ENCODE assay signal across 14 mouse cellular contexts in genomic region chr19:23653154-23653553, GRCm38 (mm10). TPM values are rescaled to one million over a fixed set of nuclear protein-coding genes. Genes with fewer than 3 reads are reported as not detected.
DNase-seq lines count a peak whose midpoint lies in the region; ATAC-seq and TF ChIP-seq lines count a peak whose summit lies in the region.
"Had no signal": no experiment of that assay in that cellular context is flagged by ENCODE, and none has a peak within 500 bp of the region (broad histone marks: within the 10 kb centered on the region; RNA-seq: fewer than 3 reads in every experiment).

No protein-coding gene starts in this region.

- H3K27ac ChIP-seq in forebrain, embryonic 16.5 days (ENCODE audit: low read length), result no peak overlapping the region
- H3K27ac ChIP-seq in forebrain, embryonic 11.5 days (ENCODE audit: low read depth, low read length), result no peak overlapping the region
- H3K27ac ChIP-seq in kidney, postnatal 0 days, result no peak overlapping the region
- no peak overlapping the region for H3K27ac ChIP-seq in testis, adult 2 months (ENCODE audit: control insufficient read depth, insufficient read depth, low read depth, low read length)
- H3K27ac ChIP-seq in neural tube, embryonic 15.5 days (replicated peaks), result no peak overlapping the region
- H3K27ac ChIP-seq: heart, embryonic 15.5 days; hindbrain, embryonic 15.5 days had no signal

- H3K4me2 ChIP-seq in forebrain, embryonic 16.5 days (ENCODE audit: low read length), result no peak overlapping the region
- no peak overlapping the region for H3K4me2 ChIP-seq in forebrain, embryonic 11.5 days (ENCODE audit: low read depth, low read length, severe bottlenecking)
- H3K4me2 ChIP-seq in kidney, postnatal 0 days (ENCODE audit: low read length), result peak overlapping the region; percentile 41; the same call in 1 of the 2 replicates
- peak overlapping the region; percentile 56; the same call in 1 of the 2 replicates for H3K4me2 ChIP-seq in neural tube, embryonic 15.5 days

- no peaks in the 10 kb centered on the region for H3K36me3 ChIP-seq in forebrain, embryonic 16.5 days (ENCODE audit: control insufficient read depth, insufficient read depth)
- H3K36me3 ChIP-seq in forebrain, embryonic 11.5 days (ENCODE audit: control insufficient read depth, insufficient read depth, low read length), result no peaks in the 10 kb centered on the region
- H3K36me3 ChIP-seq in kidney, postnatal 0 days (ENCODE audit: insufficient read depth, low read length), result no peaks in the 10 kb centered on the region
- no peaks in the 10 kb centered on the region for H3K36me3 ChIP-seq in testis, adult 2 months (ENCODE audit: control insufficient read depth, insufficient read depth, low read length)
- H3K36me3 ChIP-seq in neural tube, embryonic 15.5 days, result no peaks in the 10 kb centered on the region
- H3K36me3 ChIP-seq: heart, embryonic 15.5 days; hindbrain, embryonic 15.5 days had no signal

- DNase-seq in forebrain, embryonic 11.5 days (ENCODE audit: low spot score), result no peak
- no peak for DNase-seq in kidney, postnatal 0 days (ENCODE audit: low spot score)
- no peak for DNase-seq in kidney, adult 11 months
- no peak for DNase-seq in testis, postnatal 10 days (ENCODE audit: low spot score)

- H3K9ac ChIP-seq in forebrain, embryonic 16.5 days (replicated peaks; ENCODE audit: low read depth, low read length), result no peak overlapping the region
- H3K9ac ChIP-seq in forebrain, embryonic 11.5 days (ENCODE audit: low read length), result no peak overlapping the region
- no peak overlapping the region for H3K9ac ChIP-seq in kidney, postnatal 0 days (ENCODE audit: low read depth, low read length)
- H3K9ac ChIP-seq in neural tube, embryonic 15.5 days (replicated peaks), result no peak overlapping the region
- H3K9ac ChIP-seq: heart, embryonic 15.5 days; hindbrain, embryonic 15.5 days had no signal

- no peak for TF ChIP-seq POLR2A in testis, adult 2 months (IDR thresholded peaks at IDR 0.05; ENCODE audit: control insufficient read depth, low read depth, low read length)

- 90% methylated on average over 5 of the region's 5 CpGs for WGBS in forebrain, embryonic 16.5 days
- WGBS in forebrain, embryonic 11.5 days, result 90% methylated on average over 5 of the region's 5 CpGs
- 91% methylated on average over 5 of the region's 5 CpGs for whole genome bisulfite sequencing in kidney, postnatal 0 days
- WGBS in neural tube, embryonic 15.5 days, result 86% methylated on average over 5 of the region's 5 CpGs

- ATAC-seq in forebrain, embryonic 16.5 days, result 0 out of 2 replicates have a peak, but pooled peaks have one; percentile 8
- no peak for ATAC-seq in forebrain, embryonic 11.5 days (replicated peaks; ENCODE audit: low FRiP score)
- no peak for ATAC-seq in kidney, postnatal 0 days (replicated peaks; ENCODE audit: low FRiP score, low read depth)
- no peak for ATAC-seq in neural tube, embryonic 15.5 days (ENCODE audit: low FRiP score)
- no peak for ATAC-seq in activated CD4-positive, CD25-positive, alpha-beta regulatory T cell, adult 4 months

- H3K4me3 ChIP-seq in forebrain, embryonic 16.5 days (replicated peaks; ENCODE audit: low read length), result no peak overlapping the region
- no peak overlapping the region for H3K4me3 ChIP-seq in forebrain, embryonic 11.5 days (ENCODE audit: low read depth, low read length)
- H3K4me3 ChIP-seq in kidney, postnatal 0 days (replicated peaks; ENCODE audit: low read depth, low read length), result no peak overlapping the region
- H3K4me3 ChIP-seq in testis, adult 2 months (ENCODE audit: control insufficient read depth, low read depth, low read length), result peak overlapping the region; percentile 95; the same call in 1 of the 2 replicates
- H3K4me3 ChIP-seq in neural tube, embryonic 15.5 days (replicated peaks), result no peak overlapping the region

- H3K27me3 ChIP-seq in forebrain, embryonic 16.5 days (replicated peaks; ENCODE audit: control insufficient read depth, insufficient read depth, low read length), result no peaks in the 10 kb centered on the region
- H3K27me3 ChIP-seq in forebrain, embryonic 11.5 days (ENCODE audit: control insufficient read depth, insufficient read depth, low read length), result no peaks in the 10 kb centered on the region
- H3K27me3 ChIP-seq in kidney, postnatal 0 days (ENCODE audit: insufficient read depth, low read length), result no peaks in the 10 kb centered on the region
- H3K27me3 ChIP-seq in testis, adult 2 months (ENCODE audit: control insufficient read depth, insufficient read depth, low read length), result no peaks in the 10 kb centered on the region
- no peaks in the 10 kb centered on the region for H3K27me3 ChIP-seq in neural tube, embryonic 15.5 days (replicated peaks)
- H3K27me3 ChIP-seq: CH12.LX; hindbrain, embryonic 15.5 days had no signal

- H3K9me3 ChIP-seq in forebrain, embryonic 16.5 days (ENCODE audit: control insufficient read depth, low read length), result no peaks in the 10 kb centered on the region
- H3K9me3 ChIP-seq in forebrain, embryonic 11.5 days (ENCODE audit: control insufficient read depth, low read length), result no peaks in the 10 kb centered on the region
- no peaks in the 10 kb centered on the region for H3K9me3 ChIP-seq in kidney, postnatal 0 days (replicated peaks; ENCODE audit: low read length)
- no peaks in the 10 kb centered on the region for H3K9me3 ChIP-seq in neural tube, embryonic 15.5 days (replicated peaks)
- H3K9me3 ChIP-seq: heart, embryonic 15.5 days; hindbrain, embryonic 15.5 days had no signal

- TF ChIP-seq CTCF in kidney, postnatal 0 days (IDR thresholded peaks at IDR 0.05; ENCODE audit: low read depth), result no peak
- no peak for TF ChIP-seq CTCF in testis, adult 2 months (IDR thresholded peaks at IDR 0.05; ENCODE audit: control insufficient read depth, insufficient read depth, insufficient replicate concordance, low read depth, low read length)

- no peaks in the 10 kb centered on the region; the same call in 1 of the 2 replicates for H3K4me1 ChIP-seq in forebrain, embryonic 16.5 days (replicated peaks; ENCODE audit: control insufficient read depth, insufficient read depth, low read length)
- no peaks in the 10 kb centered on the region for H3K4me1 ChIP-seq in forebrain, embryonic 11.5 days (replicated peaks; ENCODE audit: control insufficient read depth, insufficient read depth, low read length)
- no peaks in the 10 kb centered on the region for H3K4me1 ChIP-seq in kidney, postnatal 0 days (replicated peaks; ENCODE audit: insufficient read depth, low read length)
- H3K4me1 ChIP-seq in testis, adult 2 months (ENCODE audit: control insufficient read depth, insufficient read depth, low read length), result peaks cover 12% of the 10 kb centered on the region
- no peaks in the 10 kb centered on the region for H3K4me1 ChIP-seq in neural tube, embryonic 15.5 days
- H3K4me1 ChIP-seq: hindbrain, embryonic 15.5 days had no signal

RNA-seq across cellular contexts. Expression of gene 1700028P14Rik, which starts 0.5 kb away (rescaled TPM):
- polyA plus RNA-seq in forebrain, embryonic 16.5 days (2015; fragmentation: Nextera tagmentation; extraction: Ambion mirVana), result 0.42 and 1.4 TPM in 2 replicates
- polyA plus RNA-seq in forebrain, embryonic 11.5 days (2014; fragmentation: Nextera tagmentation; extraction: Ambion mirVana), result 0.43 and 0.44 TPM in 2 replicates
- polyA plus RNA-seq in kidney, postnatal 0 days (2015; fragmentation: Nextera tagmentation; extraction: Ambion mirVana), result 0.69 and 1.2 TPM in 2 replicates
- polyA plus RNA-seq in testis, adult 2 months (2012; rRNA removed), result 192 and 204 TPM in 2 replicates
- 1.4 and 1.7 TPM in 2 replicates for polyA plus RNA-seq in neural tube, embryonic 15.5 days (2015; fragmentation: Nextera tagmentation; extraction: Ambion mirVana)
- not detected for polyA plus RNA-seq in activated CD4-positive, CD25-positive, alpha-beta regulatory T cell, adult 4 months (2017; shearing (Covaris generic))
- polyA plus RNA-seq: adrenal gland, adult 2 months; heart, embryonic 15.5 days; liver, adult 2 months; small intestine, adult 2 months had no signal

RNA-seq across cellular contexts. Expression of gene Ptar1, which starts 34.1 kb away (rescaled TPM):
- polyA plus RNA-seq in forebrain, embryonic 16.5 days (2015; fragmentation: Nextera tagmentation; extraction: Ambion mirVana), result 3.0 and 3.1 TPM in 2 replicates
- polyA plus RNA-seq in forebrain, embryonic 11.5 days (2014; fragmentation: Nextera tagmentation; extraction: Ambion mirVana), result 10.0 and 11.0 TPM in 2 replicates
- polyA plus RNA-seq in kidney, postnatal 0 days (2015; fragmentation: Nextera tagmentation; extraction: Ambion mirVana), result 4.5 and 5.9 TPM in 2 replicates
- polyA plus RNA-seq in testis, adult 2 months (2012; rRNA removed), result 46.4 and 49.2 TPM in 2 replicates
- polyA plus RNA-seq in neural tube, embryonic 15.5 days (2015; fragmentation: Nextera tagmentation; extraction: Ambion mirVana), result 4.6 and 5.0 TPM in 2 replicates
- polyA plus RNA-seq in activated CD4-positive, CD25-positive, alpha-beta regulatory T cell, adult 4 months (2017; shearing (Covaris generic)), result 10 to 100 TPM in 1 of 2 experiments, 1 to 10 TPM in 1; 9.2 to 10.8 TPM

Comparison
In these comparisons a context has a peak if more than half of its experiments do, and no peak if none do; other contexts are left out.
1. H3K4me2 ChIP-seq: peak in kidney, postnatal 0 days (single experiment) and neural tube, embryonic 15.5 days (single experiment); none in forebrain, embryonic 16.5 days (single experiment) and forebrain, embryonic 11.5 days (single experiment).
2. RNA of gene 1700028P14Rik, which starts 0.5 kb away (polyA plus RNA-seq): 192 to 204 TPM in testis, adult 2 months; 1.4 to 1.7 TPM in neural tube, embryonic 15.5 days, 0.69 to 1.2 TPM in kidney, postnatal 0 days, 0.43 to 0.44 TPM in forebrain, embryonic 11.5 days, 0.42 to 1.4 TPM in forebrain, embryonic 16.5 days and not detected in activated CD4-positive, CD25-positive, alpha-beta regulatory T cell, adult 4 months; every median in the first group is over 10 times any median in the second.